Mouse (Mus musculus) embryonic fibroblast, embryonic 13.5 days (primary cell): ENCODE results near the gene Chd4. TPM values are rescaled to one million over a fixed set of nuclear protein-coding genes. Genes with fewer than 3 reads are reported as not detected.
A peak's percentile ranks its signal among the peaks of the same experiment; 100 is the strongest.

Experiments
- H3K27ac ChIP-seq: 2 replicates; pipeline ENCODE4 v1.5.1; 2012; ENCODE audit warnings: low read length, control low read depth, inconsistent platforms; ENCODE audit not compliant: insufficient read depth
- H3K4me1 ChIP-seq: 2 replicates; pipeline ENCODE4 v1.6.1; 2011; ENCODE audit warnings: low read length; ENCODE audit not compliant: control insufficient read depth, insufficient read depth
- H3K4me3 ChIP-seq: 2 replicates; pipeline ENCODE4 v1.5.1; 2011; ENCODE audit warnings: mild to moderate bottlenecking, control low read depth, low read length; ENCODE audit not compliant: insufficient read depth
- CTCF ChIP-seq: IDR thresholded peaks from 2 replicates; pipeline ENCODE4 v1.5.1; 2011; ENCODE audit warnings: mild to moderate bottlenecking, control low read depth, low read length, moderate library complexity, borderline replicate concordance; ENCODE audit not compliant: insufficient read depth
- POLR2A ChIP-seq: IDR thresholded peaks from 2 replicates; pipeline ENCODE4 v1.6.1; 2011; ENCODE audit warnings: low read depth, mild to moderate bottlenecking, control low read depth, low read length, moderate library complexity
- polyA plus RNA-seq: library from polyadenylated mRNA; stranded (reverse); fragments of >200 nt; gene quantifications from 2 replicates; pipeline ENCODE4 v1.2.4, GENCODE M21; 2011; ENCODE audit warnings: low read depth; ENCODE audit not compliant: missing spikeins, insufficient read length

The Chd4 gene
- polyA plus RNA-seq, 1 experiment: 156 TPM

GRCm38 (mm10) chr6:125073825-125074224 is 22.0 kb upstream of the Chd4 start:
- TF ChIP-seq CTCF: no peak
- TF ChIP-seq POLR2A: no peak

GRCm38 (mm10) chr6:125081394-125081793 is 14.4 kb upstream of the Chd4 start:
- TF ChIP-seq CTCF: no peak
- TF ChIP-seq POLR2A: no peak
- Histone ChIP-seq H3K27ac (no peak overlapping the region), H3K4me3 (peak overlapping the region; percentile 7; the same call in 1 of the 2 replicates), H3K4me1 (no peaks in the 10 kb centered on the region; the same call in 1 of the 2 replicates)

More at GRCm38 (mm10) chr6:125073825-125074224, 22.0 kb upstream of the Chd4 start:
- no peak overlapping the region for H3K27ac ChIP-seq
- peaks cover 3% of the 10 kb centered on the region; the same call in 1 of the 2 replicates for H3K4me1 ChIP-seq
- no peak overlapping the region for H3K4me3 ChIP-seq

GRCm38 (mm10) chr6:125081797-125082560 is 13.8 kb upstream of the Chd4 start:
- Histone ChIP-seq H3K4me3 (peak overlapping the region; percentile 7; the same call in 1 of the 2 replicates), H3K27ac (no peak overlapping the region), H3K4me1 (no peaks in the 10 kb centered on the region; the same call in 1 of the 2 replicates)
- TF ChIP-seq POLR2A (peak; percentile 83), CTCF (peak; percentile 93)

DNA sequence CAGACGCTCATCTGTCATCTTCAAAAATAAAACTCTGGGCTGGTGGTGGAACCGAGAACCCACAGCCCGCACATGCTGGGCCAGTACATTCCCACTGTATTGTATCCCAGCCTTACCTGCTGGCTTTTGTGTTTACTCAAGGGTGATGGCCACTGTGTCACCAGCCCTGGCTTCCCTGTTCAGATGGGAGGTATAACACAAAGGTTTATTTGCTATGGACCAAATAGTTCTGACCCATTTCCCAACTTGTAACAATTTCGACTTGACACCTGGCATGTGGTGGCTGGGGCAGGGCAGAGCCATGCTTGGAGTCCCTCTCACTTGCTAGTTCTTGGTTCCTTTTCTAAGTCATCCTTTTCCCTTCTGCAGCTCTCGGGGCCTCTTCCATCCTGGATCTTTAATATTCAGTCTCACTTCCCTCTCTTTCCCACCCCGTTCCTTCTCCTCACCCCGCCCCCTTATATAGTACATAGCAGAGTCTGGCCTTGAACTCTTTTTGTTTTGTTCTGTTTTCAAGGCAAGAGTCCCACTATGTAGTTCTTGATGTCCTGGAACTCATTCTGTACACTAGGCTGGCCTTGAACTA is 12.9 kb upstream of the Chd4 start:
- Histone ChIP-seq H3K4me3 (no peak overlapping the region), H3K4me1 (no peaks in the 10 kb centered on the region; the same call in 1 of the 2 replicates), H3K27ac (no peak overlapping the region)
- TF ChIP-seq POLR2A (no peak), CTCF (no peak)

DNA sequence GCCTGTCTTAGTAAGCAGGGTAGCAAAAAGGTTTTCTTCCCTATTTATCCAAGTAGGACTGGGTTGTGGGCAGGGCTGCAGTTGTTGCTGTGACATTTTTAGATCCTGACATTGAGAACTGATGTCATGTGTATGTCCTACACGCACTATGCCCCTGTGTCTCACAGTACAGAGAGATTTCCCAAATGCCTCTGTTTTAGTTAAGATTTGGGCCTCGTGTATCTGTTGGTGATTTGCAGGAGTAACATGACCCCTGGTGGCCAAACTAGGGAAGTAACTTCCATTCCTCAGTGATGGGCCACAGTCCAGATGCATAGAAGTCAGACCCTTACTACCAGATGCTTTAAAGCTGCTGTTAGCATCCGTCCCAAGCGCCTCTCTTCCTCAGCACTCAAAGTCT is 11.4 kb upstream of the Chd4 start:
- TF ChIP-seq CTCF: no peak
- no peak for TF ChIP-seq POLR2A
- Histone ChIP-seq H3K4me3 (no peak overlapping the region), H3K27ac (no peak overlapping the region)

GRCm38 (mm10) chr6:125087937-125088336 is 7.8 kb upstream of the Chd4 start:
- H3K4me3 ChIP-seq: no peak overlapping the region
- H3K27ac ChIP-seq: no peak overlapping the region
- no peaks in the 10 kb centered on the region; the same call in 1 of the 2 replicates for H3K4me1 ChIP-seq
- TF ChIP-seq POLR2A (no peak), CTCF (no peak)

More for the DNA sequence above, 11.4 kb upstream of the Chd4 start:
- no peaks in the 10 kb centered on the region; the same call in 1 of the 2 replicates for H3K4me1 ChIP-seq

DNA sequence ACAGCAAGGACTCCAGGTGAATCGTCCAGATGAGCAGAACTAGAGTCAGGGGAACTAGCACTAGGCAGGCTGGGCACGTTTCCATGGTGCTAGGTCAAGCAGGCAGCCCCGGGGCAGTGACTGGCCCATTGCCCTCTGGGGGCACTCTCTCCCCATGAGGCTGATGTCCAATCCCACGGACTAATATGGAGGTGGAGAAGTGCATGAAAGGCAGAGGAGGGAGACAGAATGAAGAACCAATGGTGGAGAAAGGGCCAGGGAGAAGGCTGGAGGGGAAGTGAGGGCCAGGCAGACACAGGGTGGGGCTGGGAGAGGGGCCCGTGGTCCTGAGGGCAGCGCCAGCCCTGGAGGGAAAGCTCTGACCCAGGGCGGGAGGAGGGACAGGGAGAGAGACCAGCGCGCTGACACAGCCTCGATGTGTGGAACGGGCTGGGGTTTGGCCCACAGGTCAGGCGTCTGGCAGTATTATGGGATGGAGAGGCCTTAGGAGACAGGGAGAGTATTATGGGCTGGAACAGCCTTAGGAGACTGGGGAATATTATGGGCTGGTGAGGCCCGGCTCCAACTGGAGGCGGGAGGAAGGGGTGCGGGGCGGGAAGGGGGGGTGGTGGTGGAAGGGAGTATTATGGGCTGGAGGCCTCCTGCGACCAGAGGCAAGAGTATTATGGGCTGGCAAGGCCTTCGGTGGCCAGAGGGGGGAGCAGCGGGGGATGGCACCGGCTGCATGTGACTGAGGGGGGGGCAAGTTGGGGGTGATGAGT is 7.0 kb upstream of the Chd4 start:
- TF ChIP-seq CTCF: no peak
- no peak for TF ChIP-seq POLR2A
- H3K4me3 ChIP-seq: no peak overlapping the region
- H3K27ac ChIP-seq: no peak overlapping the region; the same call in 1 of the 2 replicates
- no peaks in the 10 kb centered on the region; the same call in 1 of the 2 replicates for H3K4me1 ChIP-seq

DNA sequence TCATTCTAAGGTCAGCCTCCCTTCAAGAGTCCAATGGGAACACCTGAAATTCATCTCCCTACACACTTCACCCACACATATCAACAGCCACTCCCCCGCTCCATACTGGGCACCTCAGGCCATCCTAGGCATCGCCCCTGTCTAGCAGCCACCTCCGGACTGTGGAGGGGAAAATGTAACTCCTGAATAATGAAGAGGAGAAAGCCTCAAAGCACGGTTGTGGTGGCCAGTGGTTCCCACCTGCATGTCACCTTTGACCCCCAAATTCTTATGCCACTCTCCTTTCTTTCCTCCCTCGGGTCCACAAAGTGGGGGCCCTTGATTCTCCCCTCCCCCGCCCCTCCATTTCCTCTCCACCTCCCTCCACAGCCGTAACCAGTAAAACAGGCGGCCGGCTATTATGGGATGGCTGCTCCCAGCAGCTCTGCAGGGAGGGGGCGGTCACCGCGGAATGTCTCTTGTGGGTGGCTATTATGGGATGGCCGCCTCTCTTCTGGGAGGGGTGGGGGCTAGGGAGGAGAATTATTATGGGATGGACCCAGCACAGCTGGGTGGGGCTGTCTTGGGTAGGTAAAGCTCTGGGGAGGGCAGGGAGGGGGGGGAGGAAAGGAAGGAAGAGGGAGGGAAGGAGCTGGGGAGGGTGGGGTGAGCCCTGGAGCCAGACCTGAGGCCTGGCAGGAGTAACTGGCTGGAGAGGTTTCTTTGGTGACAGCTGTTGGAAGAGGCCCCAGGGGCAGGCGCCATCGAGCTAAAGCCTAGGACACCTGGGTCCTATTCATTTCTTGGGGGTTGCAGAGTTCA is 6.1 kb upstream of the Chd4 start:
- H3K27ac ChIP-seq: no peak overlapping the region

DNA sequence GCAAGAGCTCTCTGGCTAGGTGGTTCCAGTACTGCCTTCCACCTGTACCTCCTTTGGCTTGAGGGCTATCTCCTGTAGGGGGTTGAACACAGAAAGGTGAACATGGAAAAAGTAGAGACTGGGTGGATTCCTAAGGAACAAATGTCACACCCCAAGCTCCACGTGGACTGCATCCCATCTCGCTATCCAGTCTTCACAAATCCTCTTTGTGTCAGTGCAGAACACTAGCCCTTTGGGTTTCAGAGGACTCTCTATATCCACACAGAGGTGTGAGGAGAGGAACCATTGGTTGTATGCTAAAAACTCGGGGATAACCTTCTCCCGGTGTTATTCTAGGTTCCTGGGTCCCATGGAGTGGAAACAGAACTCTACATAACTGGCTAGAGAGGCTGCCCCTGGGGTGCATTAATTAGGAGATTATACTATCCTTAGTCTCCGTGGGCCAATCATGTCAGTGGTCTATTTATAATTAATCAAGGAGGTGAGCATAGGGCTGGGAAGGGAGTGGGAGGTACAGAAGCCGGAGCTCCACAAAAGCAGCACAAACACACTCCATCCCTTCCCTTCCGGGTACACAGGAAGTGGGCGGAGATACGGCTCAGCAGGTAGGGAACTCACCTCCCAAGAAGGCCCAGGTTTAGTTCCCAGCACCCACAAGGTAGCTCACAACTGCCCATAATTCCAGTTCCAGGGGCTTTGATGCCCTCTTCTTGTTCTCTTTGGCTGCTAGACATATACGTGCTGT is 5.3 kb upstream of the Chd4 start:
- no peak for TF ChIP-seq CTCF
- Histone ChIP-seq H3K4me1 (no peaks in the 10 kb centered on the region), H3K27ac (no peak overlapping the region), H3K4me3 (no peak overlapping the region)

More for the DNA sequence above, 6.1 kb upstream of the Chd4 start:
- no peak overlapping the region for H3K4me3 ChIP-seq
- H3K4me1 ChIP-seq: no peaks in the 10 kb centered on the region
- TF ChIP-seq POLR2A (0 out of 2 replicates have a peak, but pooled peaks have one; percentile 29), CTCF (no peak)
